Mouse (Mus musculus) limb, embryonic 14.5 days (tissue): Measurements from ENCODE around the gene Serhl. TPM values are rescaled to one million over a fixed set of nuclear protein-coding genes. Genes with fewer than 3 reads are reported as not detected.
"Not testable (repeated sequence)": the region's sequence is repeated elsewhere in the genome, so short reads cannot be mapped to it uniquely, and the experiment has no call there.

Experiments used
- ATAC-seq: fragments of 200-750 bp; cut with Nextera tagmentation; 2 replicates; pipeline ENCODE4 v1.8.0; 2017; ENCODE audit warnings: low read depth, moderate number of reproducible peaks, moderate TSS enrichment; ENCODE audit not compliant: low FRiP score
- DNase-seq: peaks from one replicate; pipeline ENCODE4 v3.0.0-alpha.2; 2015; ENCODE audit warnings: low spot score
- H3K27ac ChIP-seq: fragments of 300-500 bp; sonication (generic); replicated peaks from 2 replicates; pipeline ENCODE4 v1.5.1; 2014; ENCODE audit warnings: low read depth, mild to moderate bottlenecking, low read length, moderate library complexity, mixed read lengths
- H3K27me3 ChIP-seq: fragments of 300-500 bp; sonication (generic); 2 replicates; pipeline ENCODE4 v1.6.1; 2014; ENCODE audit warnings: low read length, mixed read lengths; ENCODE audit not compliant: control insufficient read depth, insufficient read depth
- H3K36me3 ChIP-seq: fragments of 300-500 bp; sonication (generic); 2 replicates; pipeline ENCODE4 v1.6.1; 2014; ENCODE audit warnings: mild to moderate bottlenecking, low read length, moderate library complexity, mixed read lengths; ENCODE audit not compliant: control insufficient read depth, insufficient read depth
- H3K4me1 ChIP-seq: fragments of 300-500 bp; sonication (generic); 2 replicates; pipeline ENCODE4 v1.6.1; 2014; ENCODE audit warnings: antibody characterized with exemption, low read length, mixed read lengths; ENCODE audit not compliant: control insufficient read depth, insufficient read depth
- H3K4me2 ChIP-seq: fragments of 300-500 bp; sonication (generic); replicated peaks from 2 replicates; pipeline ENCODE4 v1.6.1; 2014; ENCODE audit warnings: low read depth, mild to moderate bottlenecking, low read length, moderate library complexity; ENCODE audit not compliant: severe bottlenecking
- H3K4me3 ChIP-seq: fragments of 300-500 bp; sonication (generic); replicated peaks from 2 replicates; pipeline ENCODE4 v1.5.1; 2014; ENCODE audit warnings: low read length
- H3K9ac ChIP-seq: fragments of 300-500 bp; sonication (generic); 2 replicates; pipeline ENCODE4 v1.6.1; 2014; ENCODE audit warnings: mild to moderate bottlenecking, low read depth, low read length, moderate library complexity; ENCODE audit not compliant: severe bottlenecking
- H3K9me3 ChIP-seq: fragments of 300-500 bp; sonication (generic); 2 replicates; pipeline ENCODE4 v1.6.1; 2016; ENCODE audit warnings: low read length; ENCODE audit not compliant: control insufficient read depth
- POLR2A ChIP-seq: fragments of 200-500 bp; IDR thresholded peaks from 2 replicates; pipeline ENCODE4 v1.8.0; 2012; ENCODE audit warnings: inconsistent platforms, mild to moderate bottlenecking, moderate library complexity, borderline replicate concordance; ENCODE audit not compliant: insufficient read depth, insufficient read length; ENCODE audit errors: extremely low read depth
- WGBS: fragments of 180-500 bp; shearing (Covaris S2); extraction: QIAGEN DNeasy Blood & Tissue Kit; methylation state at CpG from one replicate; pipeline ENCODE4 v1.1.7; 2014; 5-methylcytosine and 5-hydroxymethylcytosine counted together
- polyA plus RNA-seq, 2 experiments: library from polyadenylated mRNA; depleted of rRNA in 1 of 2; stranded (reverse) in 1 of 2; unstranded in 1 of 2; fragments of >200 nt; fragmentation: Nextera tagmentation in 1 of 2; extraction: Ambion mirVana in 1 of 2; gene quantifications; 2 replicates each; pipeline versions ENCODE4 v1.2.1 to v1.2.3; 2012 to 2014

Gene Serhl
- polyA plus RNA-seq, 2 experiments = 62.7 to 68.2 TPM

DNA sequence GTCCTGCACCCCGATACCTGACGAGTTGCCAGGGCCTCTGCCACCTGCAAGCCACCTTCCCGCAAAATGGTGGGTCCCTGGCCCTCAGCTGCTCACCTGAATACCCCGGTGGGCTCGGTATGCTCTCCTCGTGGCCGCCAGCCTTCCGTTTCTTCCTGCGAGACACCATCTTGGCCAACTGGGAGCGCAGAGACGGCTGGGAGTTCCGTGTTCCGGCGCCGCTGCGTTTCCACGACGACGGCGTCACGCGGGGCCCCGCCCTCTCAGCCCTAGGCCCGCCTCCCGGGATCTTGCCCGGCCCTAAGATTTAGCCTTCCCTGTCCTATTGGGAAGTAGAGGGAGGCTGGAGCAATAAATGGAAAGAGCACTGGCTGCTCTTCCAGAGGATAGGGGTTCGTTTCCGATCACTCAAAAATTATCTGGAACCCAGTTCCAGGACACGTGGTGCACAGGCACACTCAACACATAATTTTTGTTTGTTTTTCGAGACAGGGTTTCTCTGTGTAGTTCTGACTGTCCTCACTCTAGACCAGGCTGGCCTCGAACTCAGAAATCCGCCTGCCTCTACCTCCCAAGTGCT is 33.4 kb downstream of the Serhl start, which contains the start of gene Rrp7a:
Gene Rrp7a, minus strand, starts transcription at position 236 of the 580 bp plus-strand sequence.
- no peaks in the 10 kb centered on the region for H3K9me3 ChIP-seq
- TF ChIP-seq POLR2A = no peak
- 10% methylated on average over 32 of the region's 32 CpGs for WGBS
- ATAC-seq (peak; percentile 86), DNase-seq (peak; percentile 87)
- peak within 1 kb of the TSS; percentile 63 for H3K27ac ChIP-seq
- peak within 1 kb of the TSS; percentile 58 for H3K4me2 ChIP-seq
- H3K9ac ChIP-seq = peak within 1 kb of the TSS; percentile 61
- H3K4me3 ChIP-seq = peak within 1 kb of the TSS; percentile 87
- H3K4me1 ChIP-seq = no peaks in the 10 kb centered on the region
- no peaks in the 10 kb centered on the region for H3K27me3 ChIP-seq
- peaks cover 50% of the 10 kb centered on the region for H3K36me3 ChIP-seq

DNA sequence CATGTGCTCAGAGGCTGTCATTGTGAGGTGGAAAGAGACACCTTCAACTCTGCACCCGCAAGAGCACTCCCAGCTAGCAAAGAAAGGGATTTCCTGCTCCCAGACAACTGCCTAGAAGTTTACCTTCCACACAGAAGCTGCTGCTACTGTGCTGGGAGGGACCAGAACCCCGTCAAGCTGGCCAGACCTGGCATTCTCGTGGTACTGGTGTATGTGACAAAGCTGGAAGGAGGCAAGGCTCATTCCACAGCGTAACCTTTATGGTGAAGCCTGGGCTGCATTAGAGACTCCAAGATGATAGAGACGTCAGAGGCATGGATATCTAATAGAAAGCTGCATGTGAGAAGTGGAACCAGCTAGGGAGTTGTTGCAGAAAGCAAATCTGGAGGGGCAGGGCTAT is 35.3 kb downstream of the Serhl start:
- Histone ChIP-seq H3K9ac (no peak overlapping the region), H3K36me3 (peaks cover 50% of the 10 kb centered on the region)

DNA sequence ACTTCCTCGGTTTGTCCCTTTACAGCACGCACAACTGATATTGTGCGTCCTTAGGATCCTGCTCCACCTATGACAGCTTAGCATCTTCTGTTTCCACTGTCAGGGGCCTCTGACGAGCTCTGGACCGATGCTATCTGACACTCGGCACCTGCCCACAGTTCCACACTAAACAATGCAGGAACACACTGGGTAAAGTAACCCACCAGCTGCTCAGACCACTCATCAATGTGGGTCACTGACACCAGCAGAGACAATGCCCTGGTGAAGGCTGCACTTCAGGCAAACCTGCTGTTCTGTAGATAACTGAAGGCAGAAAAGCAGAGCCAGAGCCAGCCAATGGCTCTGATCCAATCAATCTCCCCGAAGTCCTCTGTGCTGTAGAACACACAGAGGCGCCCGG is 37.3 kb downstream of the Serhl start:
- H3K27me3 ChIP-seq = no peaks in the 10 kb centered on the region
- H3K9me3 ChIP-seq = no peaks in the 10 kb centered on the region
- DNase-seq (peak; percentile 29), ATAC-seq (peak; percentile 27; the same call in 1 of the 2 replicates)
- WGBS = 87% methylated on average over 9 of the region's 9 CpGs
- no peak for TF ChIP-seq POLR2A
- no peak overlapping the region for H3K9ac ChIP-seq
- H3K4me1 ChIP-seq = no peaks in the 10 kb centered on the region
- H3K4me3 ChIP-seq = no peak overlapping the region
- no peak overlapping the region for H3K4me2 ChIP-seq
- peaks cover 66% of the 10 kb centered on the region for H3K36me3 ChIP-seq
- no peak overlapping the region for H3K27ac ChIP-seq

More for the DNA sequence above, 35.3 kb downstream of the Serhl start:
- no peak for TF ChIP-seq POLR2A
- no peak overlapping the region for H3K4me3 ChIP-seq
- no peaks in the 10 kb centered on the region for H3K4me1 ChIP-seq
- no peak overlapping the region for H3K4me2 ChIP-seq
- no peaks in the 10 kb centered on the region for H3K9me3 ChIP-seq
- WGBS = 61% methylated on average over 5 of the region's 5 CpGs
- ATAC-seq (no peak), DNase-seq (no peak)
- 0 out of 2 replicates have a peak overlapping the region, but pooled peaks have one; percentile 4 for H3K27ac ChIP-seq
- no peaks in the 10 kb centered on the region for H3K27me3 ChIP-seq

DNA sequence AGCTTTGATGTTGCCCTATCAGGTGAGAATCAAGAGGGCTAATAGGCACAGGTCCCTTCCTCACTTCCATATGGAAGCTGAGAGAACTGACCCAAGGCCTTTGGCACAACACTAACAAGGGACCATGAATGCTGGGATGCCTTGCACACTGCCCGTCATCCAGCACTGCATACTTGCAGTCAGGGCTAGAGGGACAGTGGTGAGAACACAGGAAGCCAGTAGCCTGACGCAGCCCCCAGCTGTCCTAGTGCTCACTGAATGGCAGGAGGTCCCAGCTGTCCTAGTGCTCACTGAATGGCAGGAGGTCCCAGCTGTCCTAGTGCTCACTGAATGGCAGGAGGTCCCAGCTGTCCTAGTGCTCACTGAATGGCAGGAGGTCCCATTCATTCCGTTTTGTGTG is 37.7 kb downstream of the Serhl start:
- WGBS = 81% methylated on average over 3 of the region's 3 CpGs

DNA sequence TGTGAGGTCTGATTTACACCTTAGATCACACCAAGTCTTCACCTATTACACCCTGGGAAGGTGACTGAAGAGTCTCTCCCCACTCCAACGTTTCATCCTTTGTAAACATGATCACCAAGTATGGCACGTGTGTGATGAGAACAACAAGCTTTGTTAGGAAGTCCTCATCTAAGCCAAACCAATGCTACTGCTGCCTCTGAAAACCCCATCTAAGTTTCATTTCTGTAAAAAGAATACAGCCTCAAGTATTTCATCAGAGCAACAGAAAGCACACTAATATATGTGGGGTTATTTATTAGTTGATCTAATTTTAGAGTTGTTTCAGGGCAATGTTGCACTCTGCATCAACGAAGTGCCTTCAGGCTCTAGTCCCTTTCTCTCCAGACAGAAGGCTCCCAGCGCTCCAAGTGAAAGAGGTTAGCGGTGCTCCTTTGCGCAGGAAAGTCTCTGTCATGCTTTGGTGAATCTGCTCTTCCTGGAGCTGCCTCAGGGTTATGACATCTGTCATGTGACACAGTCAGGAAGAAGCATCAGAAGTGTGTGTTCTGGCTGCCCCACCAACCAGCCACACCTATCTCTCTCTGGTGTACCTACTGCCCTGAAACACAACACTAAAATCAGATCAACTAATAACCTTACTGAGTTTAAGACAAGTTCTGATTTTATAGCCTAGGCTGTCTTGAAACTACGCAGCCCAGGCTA is 40.4 kb downstream of the Serhl start:
- Histone ChIP-seq H3K27ac (no peak overlapping the region), H3K4me1 (no peaks in the 10 kb centered on the region), H3K36me3 (peaks cover 95% of the 10 kb centered on the region), H3K9ac (no peak overlapping the region), H3K27me3 (no peaks in the 10 kb centered on the region), H3K4me2 (no peak overlapping the region), H3K4me3 (no peak overlapping the region), H3K9me3 (no peaks in the 10 kb centered on the region)
- WGBS = 90% methylated on average over 7 of the region's 7 CpGs
- no peak for ATAC-seq
- no peak for TF ChIP-seq POLR2A
- DNase-seq = no peak

More for the DNA sequence above, 37.7 kb downstream of the Serhl start:
- H3K4me3 ChIP-seq, H3K9me3 ChIP-seq, H3K4me1 ChIP-seq, H3K27ac ChIP-seq, H3K27me3 ChIP-seq, H3K4me2 ChIP-seq, H3K9ac ChIP-seq, DNase-seq: not testable (repeated sequence)
- peaks cover 71% of the 10 kb centered on the region for H3K36me3 ChIP-seq
- peak; percentile 59 for ATAC-seq
